Mouse (Mus musculus) midbrain, embryonic 13.5 days (tissue): ENCODE measurements at regions not wholly inside any gene's neighbourhood (a gene's known extent, or its start where the extent isn't known, plus 50 kb on each side); places are given as distances from the start of the nearest gene placed in this dataset.

Source experiments
- ATAC-seq: fragments of 200-750 bp; cut with Nextera tagmentation; 2 replicates; pipeline ENCODE4 v1.8.0; 2017; ENCODE audit warnings: mild to moderate bottlenecking, moderate TSS enrichment, moderate library complexity
- H3K27ac ChIP-seq: fragments of 300-500 bp; sonication (generic); 2 replicates; pipeline ENCODE4 v1.5.1; 2015; ENCODE audit warnings: inconsistent platforms, mild to moderate bottlenecking, moderate library complexity
- H3K27me3 ChIP-seq: fragments of 300-500 bp; sonication (generic); 2 replicates; pipeline ENCODE4 v1.6.1; 2015; ENCODE audit warnings: mild to moderate bottlenecking, inconsistent platforms
- H3K36me3 ChIP-seq: fragments of 300-500 bp; sonication (generic); 2 replicates; pipeline ENCODE4 v1.6.1; 2015; ENCODE audit warnings: mild to moderate bottlenecking, inconsistent platforms
- H3K4me1 ChIP-seq: fragments of 300-500 bp; sonication (generic); replicated peaks from 2 replicates; pipeline ENCODE4 v1.6.1; 2015; ENCODE audit warnings: inconsistent platforms
- H3K4me2 ChIP-seq: fragments of 300-500 bp; sonication (generic); replicated peaks from 2 replicates; pipeline ENCODE4 v1.6.1; 2015; ENCODE audit warnings: moderate library complexity, mild to moderate bottlenecking, inconsistent platforms
- H3K4me3 ChIP-seq: fragments of 300-500 bp; sonication (generic); replicated peaks from 2 replicates; pipeline ENCODE4 v1.5.1; 2015; ENCODE audit warnings: mild to moderate bottlenecking, inconsistent platforms
- H3K9ac ChIP-seq: fragments of 300-500 bp; sonication (generic); replicated peaks from 2 replicates; pipeline ENCODE4 v1.6.1; 2015; ENCODE audit warnings: mild to moderate bottlenecking, inconsistent platforms
- H3K9me3 ChIP-seq: fragments of 300-500 bp; sonication (generic); 2 replicates; pipeline ENCODE4 v1.6.1; 2016; ENCODE audit warnings: mild to moderate bottlenecking, inconsistent platforms
- WGBS: fragments of 180-500 bp; shearing (Covaris S2); methylation state at CpG from one replicate; pipeline ENCODE4 v1.1.7; 2015; 5-methylcytosine and 5-hydroxymethylcytosine counted together

DNA sequence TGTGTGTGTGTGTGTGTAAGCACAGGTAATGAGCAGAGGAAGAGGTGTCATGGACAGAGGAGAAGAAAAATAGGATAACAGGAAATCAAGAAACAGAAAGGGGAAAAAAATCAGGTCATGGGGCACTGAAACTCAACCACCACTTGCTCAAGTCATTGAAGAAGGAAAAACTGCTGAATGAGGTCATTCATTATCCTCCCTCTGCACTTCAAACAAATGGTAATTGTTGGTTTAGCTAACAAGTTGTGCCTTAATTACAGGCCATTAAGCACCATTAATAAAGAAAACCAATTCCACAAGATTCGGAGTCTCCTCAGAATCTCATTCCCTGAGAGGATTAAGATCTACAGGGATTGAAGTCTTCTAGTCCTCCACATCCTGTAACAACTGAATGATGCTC is 266.5 kb upstream of the Trib2 start:
- no peak overlapping the region for H3K4me2 ChIP-seq
- 61% methylated on average over 1 of the region's 1 CpGs for WGBS
- no peak for ATAC-seq

DNA sequence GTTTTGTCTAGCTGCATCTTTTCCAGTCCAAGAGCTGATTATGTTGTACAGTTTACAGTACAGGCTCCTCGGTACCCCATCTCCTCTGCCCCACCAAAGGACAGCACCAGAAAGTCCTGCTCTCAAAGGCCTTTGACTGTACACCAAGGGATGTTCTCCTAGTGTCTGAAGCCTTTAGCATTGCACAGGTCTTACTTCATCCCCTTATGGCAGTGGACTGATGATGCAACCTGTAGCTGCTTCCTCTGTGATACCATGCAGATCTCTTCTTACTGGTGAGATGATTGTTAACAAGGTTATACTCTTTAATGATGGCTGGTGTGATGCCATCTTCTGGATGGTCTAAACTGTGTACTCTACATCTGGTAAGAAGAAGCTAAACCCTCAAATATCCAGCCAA is 260.5 kb upstream of the Trib2 start:
- no peaks in the 10 kb centered on the region for H3K36me3 ChIP-seq
- no peaks in the 10 kb centered on the region for H3K4me1 ChIP-seq
- no peak overlapping the region for H3K4me3 ChIP-seq
- no peak overlapping the region for H3K4me2 ChIP-seq
- ATAC-seq, result no peak
- no peaks in the 10 kb centered on the region for H3K9me3 ChIP-seq
- H3K9ac ChIP-seq, result no peak overlapping the region
- no peaks in the 10 kb centered on the region for H3K27me3 ChIP-seq
- no peak overlapping the region for H3K27ac ChIP-seq
- 92% methylated on average over 1 of the region's 1 CpGs for WGBS

More for the DNA sequence above, 266.5 kb upstream of the Trib2 start:
- Histone ChIP-seq H3K27ac (no peak overlapping the region), H3K4me3 (no peak overlapping the region), H3K4me1 (no peaks in the 10 kb centered on the region), H3K9ac (no peak overlapping the region), H3K9me3 (no peaks in the 10 kb centered on the region), H3K27me3 (no peaks in the 10 kb centered on the region), H3K36me3 (no peaks in the 10 kb centered on the region)

DNA sequence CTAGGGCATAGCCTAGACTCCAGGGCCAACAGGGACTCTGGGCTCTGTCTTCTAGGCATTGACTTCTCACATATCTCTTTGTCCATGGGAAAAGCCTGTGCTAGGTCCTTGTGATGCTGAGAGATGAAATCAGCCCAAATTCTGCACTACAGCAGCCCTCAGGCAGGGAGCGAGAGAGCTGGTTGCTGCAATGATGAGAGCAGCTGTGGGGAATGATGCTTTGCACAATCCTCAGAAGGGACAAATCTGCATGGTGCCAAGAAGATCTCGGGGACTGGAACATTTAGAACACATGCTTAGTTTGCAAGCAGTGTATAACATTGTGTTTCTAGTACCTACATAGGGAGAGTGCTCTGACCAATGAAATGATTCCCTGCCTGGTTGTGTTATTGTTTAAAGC is 259.2 kb upstream of the Trib2 start:
- H3K9ac ChIP-seq, result no peak overlapping the region
- H3K4me2 ChIP-seq, result no peak overlapping the region
- WGBS, result 84% methylated on average over 2 of the region's 2 CpGs
- no peak overlapping the region for H3K4me3 ChIP-seq
- no peaks in the 10 kb centered on the region for H3K4me1 ChIP-seq
- H3K36me3 ChIP-seq, result no peaks in the 10 kb centered on the region
- H3K9me3 ChIP-seq, result no peaks in the 10 kb centered on the region
- no peak for ATAC-seq
- H3K27me3 ChIP-seq, result no peaks in the 10 kb centered on the region
- no peak overlapping the region for H3K27ac ChIP-seq

DNA sequence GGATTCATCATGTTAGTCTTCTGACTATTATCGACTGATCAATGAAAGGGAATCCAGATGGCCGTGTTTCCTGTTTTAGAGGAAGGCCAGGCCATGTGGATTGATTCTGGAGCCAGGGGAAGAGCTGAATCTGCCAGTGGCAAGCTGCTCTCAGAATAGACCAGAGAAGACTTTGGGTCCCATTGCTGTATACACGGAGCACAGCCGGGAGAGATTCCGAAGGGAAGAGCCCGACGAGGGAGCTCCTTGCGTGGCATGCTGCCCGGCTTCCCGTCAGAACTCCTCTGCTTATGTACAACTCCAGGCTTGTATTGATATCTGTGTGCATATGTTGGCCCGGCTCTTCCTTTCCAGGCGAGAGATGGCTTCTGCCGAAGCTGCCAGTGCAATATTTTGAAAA is 252.2 kb upstream of the Trib2 start:
- Histone ChIP-seq H3K9ac (no peak overlapping the region), H3K4me1 (no peaks in the 10 kb centered on the region), H3K27me3 (no peaks in the 10 kb centered on the region), H3K9me3 (no peaks in the 10 kb centered on the region), H3K4me2 (no peak overlapping the region), H3K4me3 (no peak overlapping the region), H3K36me3 (no peaks in the 10 kb centered on the region), H3K27ac (no peak overlapping the region)
- WGBS, result 92% methylated on average over 13 of the region's 13 CpGs
- ATAC-seq, result no peak

DNA sequence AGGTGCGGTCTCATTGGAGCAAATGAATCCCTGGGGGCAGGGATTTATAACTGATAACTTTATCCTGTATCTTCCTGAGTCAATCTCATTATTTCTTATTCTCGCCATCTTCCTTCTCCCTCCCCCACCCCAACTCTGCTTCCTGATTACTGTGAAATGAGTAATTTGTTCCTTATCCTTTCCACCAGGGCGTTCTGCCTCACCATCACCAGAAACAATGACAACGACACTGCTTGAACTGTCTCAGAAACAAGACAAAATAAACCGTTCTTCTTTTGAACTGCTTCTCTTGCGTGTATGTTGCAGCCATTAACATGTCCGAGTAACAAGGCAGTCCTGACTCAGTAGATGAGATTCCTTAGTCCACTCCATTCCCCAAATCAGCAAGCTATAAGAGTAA is 246.0 kb upstream of the Trib2 start:
- Histone ChIP-seq H3K4me3 (no peak overlapping the region), H3K36me3 (no peaks in the 10 kb centered on the region), H3K4me1 (no peaks in the 10 kb centered on the region), H3K9ac (no peak overlapping the region), H3K4me2 (no peak overlapping the region), H3K9me3 (no peaks in the 10 kb centered on the region), H3K27ac (no peak overlapping the region), H3K27me3 (no peaks in the 10 kb centered on the region)
- no peak for ATAC-seq
- 92% methylated on average over 7 of the region's 7 CpGs for WGBS

DNA sequence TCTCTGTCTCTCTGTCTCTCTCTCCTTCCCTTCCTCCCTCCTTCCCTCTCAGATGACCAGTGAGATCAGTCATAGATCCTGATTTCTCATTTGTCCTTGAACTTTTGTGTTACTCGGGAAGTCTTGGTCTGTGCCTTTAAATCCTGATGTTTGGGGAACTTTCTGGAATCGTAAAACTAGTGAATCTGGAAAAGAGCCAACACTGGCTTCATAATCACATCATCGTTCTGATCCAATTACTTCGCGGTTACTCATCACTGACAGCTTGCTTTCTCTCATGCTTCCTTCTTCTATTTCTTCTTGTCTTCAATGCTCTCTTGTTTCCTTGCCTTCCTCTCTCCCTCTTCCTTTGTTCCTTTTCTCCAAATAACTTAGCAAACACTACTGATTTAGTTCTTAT is 243.7 kb upstream of the Trib2 start:
- 84% methylated on average over 5 of the region's 5 CpGs for WGBS
- H3K27me3 ChIP-seq, result no peaks in the 10 kb centered on the region
- no peaks in the 10 kb centered on the region for H3K4me1 ChIP-seq
- no peak overlapping the region for H3K4me2 ChIP-seq
- no peak overlapping the region for H3K4me3 ChIP-seq
- H3K9ac ChIP-seq, result no peak overlapping the region
- no peak for ATAC-seq
- H3K27ac ChIP-seq, result no peak overlapping the region
- H3K36me3 ChIP-seq, result no peaks in the 10 kb centered on the region
- H3K9me3 ChIP-seq, result no peaks in the 10 kb centered on the region

DNA sequence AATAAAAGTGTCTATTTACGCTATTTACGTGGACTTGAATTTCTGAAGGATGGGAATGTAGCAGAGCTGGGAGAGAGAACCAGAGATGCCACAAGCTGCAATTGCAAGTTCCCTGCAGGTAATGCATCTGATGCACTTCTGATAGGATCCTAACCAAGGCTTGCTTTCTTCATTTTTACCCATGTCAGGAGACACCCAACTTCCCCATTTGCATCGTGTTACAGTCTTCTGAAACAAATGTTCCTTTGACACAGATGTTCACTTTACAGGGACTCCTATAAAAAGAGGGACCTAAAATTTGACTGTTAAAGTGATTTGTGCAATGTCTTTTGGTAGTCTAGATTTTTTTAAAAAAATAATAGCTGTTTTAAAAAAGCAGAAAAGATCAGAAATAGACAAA is 241.5 kb upstream of the Trib2 start:
- 93% methylated on average over 3 of the region's 3 CpGs for WGBS
- no peak overlapping the region for H3K4me2 ChIP-seq

DNA sequence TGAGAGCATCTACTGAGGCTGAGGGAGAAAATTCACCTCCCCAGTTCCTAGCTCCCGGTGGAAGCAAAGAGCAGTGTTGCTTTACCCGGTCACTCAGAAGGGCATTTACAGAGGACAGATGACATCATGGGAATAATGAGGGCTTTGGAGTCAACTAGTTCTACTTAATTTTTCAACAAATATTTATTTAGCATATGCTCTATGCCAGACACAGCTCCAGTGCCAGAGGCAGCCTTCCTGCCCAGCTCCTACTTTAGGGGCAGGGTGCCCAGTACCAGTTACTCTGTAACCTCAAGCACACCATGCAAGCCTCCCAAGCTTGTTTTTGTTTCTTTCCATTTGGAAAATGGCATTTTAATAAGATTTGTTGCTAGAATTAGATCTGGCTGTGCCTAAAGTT is 240.1 kb upstream of the Trib2 start:
- Histone ChIP-seq H3K36me3 (no peaks in the 10 kb centered on the region), H3K9ac (no peak overlapping the region), H3K4me1 (no peaks in the 10 kb centered on the region), H3K27ac (no peak overlapping the region), H3K27me3 (no peaks in the 10 kb centered on the region), H3K4me3 (no peak overlapping the region), H3K9me3 (no peaks in the 10 kb centered on the region), H3K4me2 (no peak overlapping the region)
- 88% methylated on average over 2 of the region's 2 CpGs for WGBS
- no peak for ATAC-seq

More for the DNA sequence above, 241.5 kb upstream of the Trib2 start:
- H3K9me3 ChIP-seq, result no peaks in the 10 kb centered on the region
- no peak for ATAC-seq
- no peaks in the 10 kb centered on the region for H3K27me3 ChIP-seq
- no peak overlapping the region for H3K27ac ChIP-seq
- no peak overlapping the region for H3K4me3 ChIP-seq
- no peaks in the 10 kb centered on the region for H3K4me1 ChIP-seq
- no peaks in the 10 kb centered on the region for H3K36me3 ChIP-seq
- H3K9ac ChIP-seq, result no peak overlapping the region

DNA sequence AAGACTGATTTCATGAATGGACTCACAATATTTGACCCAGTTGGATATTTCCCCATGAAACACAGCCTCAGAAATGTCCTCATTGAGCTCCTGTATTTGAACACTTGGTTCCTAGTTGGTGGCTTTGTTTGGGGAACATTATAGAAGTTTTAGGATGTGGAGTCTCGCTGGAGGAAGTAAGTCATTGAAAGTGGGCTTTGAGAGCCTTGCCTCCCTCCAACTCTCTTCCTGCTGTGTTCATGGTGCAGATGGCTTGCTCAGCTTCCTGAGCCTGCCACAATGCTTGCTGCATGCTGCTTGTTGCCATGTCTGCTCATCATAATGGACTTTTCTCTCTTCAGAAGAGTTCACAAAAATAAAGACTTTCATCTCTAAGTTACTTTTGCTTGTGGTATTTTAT is 239.5 kb upstream of the Trib2 start:
- 69% methylated on average over 1 of the region's 1 CpGs for WGBS
- H3K4me2 ChIP-seq, result no peak overlapping the region

DNA sequence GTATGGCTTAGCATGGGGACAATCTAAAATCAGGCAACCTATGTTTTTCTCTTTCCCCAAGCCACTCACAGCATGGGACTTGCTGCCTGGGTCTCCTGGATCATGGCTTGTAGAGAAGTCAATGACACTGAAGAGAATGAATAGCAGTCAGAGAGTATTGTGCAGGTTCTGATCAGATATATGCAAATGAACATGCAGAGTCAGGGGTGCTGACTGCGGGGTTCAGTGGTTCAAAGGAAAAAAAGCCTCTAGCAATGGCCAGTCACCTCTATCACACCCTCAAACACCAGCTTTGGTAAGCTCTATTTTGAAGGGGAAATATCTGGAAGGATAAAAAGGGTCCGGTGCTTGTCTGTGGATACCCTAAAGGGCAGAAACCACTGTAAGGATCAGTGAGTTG is 237.9 kb upstream of the Trib2 start:
- H3K27me3 ChIP-seq, result no peaks in the 10 kb centered on the region
- no peak for ATAC-seq
- no peak overlapping the region for H3K4me2 ChIP-seq
- H3K27ac ChIP-seq, result no peak overlapping the region
- no peaks in the 10 kb centered on the region for H3K36me3 ChIP-seq
- H3K9ac ChIP-seq, result no peak overlapping the region
- WGBS, result 84% methylated on average over 2 of the region's 2 CpGs
- no peak overlapping the region for H3K4me3 ChIP-seq
- H3K4me1 ChIP-seq, result no peaks in the 10 kb centered on the region
- H3K9me3 ChIP-seq, result no peaks in the 10 kb centered on the region

More for the DNA sequence above, 239.5 kb upstream of the Trib2 start:
- ATAC-seq, result no peak
- no peak overlapping the region for H3K9ac ChIP-seq
- H3K9me3 ChIP-seq, result no peaks in the 10 kb centered on the region
- H3K4me1 ChIP-seq, result no peaks in the 10 kb centered on the region
- H3K4me3 ChIP-seq, result no peak overlapping the region
- no peaks in the 10 kb centered on the region for H3K27me3 ChIP-seq
- H3K36me3 ChIP-seq, result no peaks in the 10 kb centered on the region
- H3K27ac ChIP-seq, result no peak overlapping the region

DNA sequence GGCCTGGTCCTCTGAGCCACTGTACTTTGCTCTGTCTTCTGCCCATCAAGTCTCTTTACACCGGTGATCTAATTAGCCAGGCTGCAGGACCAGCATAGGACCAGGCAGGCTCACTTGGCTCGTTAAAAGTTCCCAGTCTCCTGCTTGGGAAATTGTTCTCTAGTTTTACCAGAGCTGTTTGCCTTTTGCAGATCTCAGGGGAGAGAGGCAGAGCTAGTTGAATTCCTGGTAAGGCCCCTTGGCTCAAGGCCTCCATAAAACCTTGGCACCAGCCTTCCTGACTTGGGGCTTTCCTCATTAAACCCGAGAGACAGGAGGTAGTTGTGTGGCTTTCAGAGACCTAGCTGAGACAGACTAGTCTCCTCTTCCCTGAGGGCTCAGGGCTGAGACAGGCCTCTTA is 237.0 kb upstream of the Trib2 start:
- ATAC-seq, result no peak
- H3K4me1 ChIP-seq, result no peaks in the 10 kb centered on the region
- H3K27me3 ChIP-seq, result no peaks in the 10 kb centered on the region
- H3K9me3 ChIP-seq, result no peaks in the 10 kb centered on the region
- no peak overlapping the region for H3K27ac ChIP-seq
- no peak overlapping the region for H3K4me3 ChIP-seq
- H3K4me2 ChIP-seq, result no peak overlapping the region
- no peaks in the 10 kb centered on the region for H3K36me3 ChIP-seq
- 76% methylated on average over 3 of the region's 3 CpGs for WGBS
- H3K9ac ChIP-seq, result no peak overlapping the region

DNA sequence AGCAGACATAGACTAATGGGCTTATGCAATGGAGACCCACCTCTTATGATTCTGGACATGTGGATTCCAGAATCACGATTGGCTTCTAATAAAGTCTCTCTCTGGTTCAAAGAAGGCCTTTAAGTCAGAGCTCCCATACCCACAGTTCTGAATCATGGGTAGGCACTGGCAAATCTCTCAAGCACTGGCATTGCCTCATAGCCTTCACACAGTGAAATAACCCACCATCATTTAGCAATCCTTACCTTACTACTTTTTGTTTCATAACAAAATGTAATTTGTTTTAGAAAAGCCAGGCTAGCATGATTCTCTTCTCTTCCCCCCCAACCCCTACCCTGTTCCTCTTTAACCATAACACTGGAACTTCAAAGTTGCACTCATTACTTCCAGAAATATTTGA is 236.3 kb upstream of the Trib2 start:
- ATAC-seq, result no peak
- WGBS, result 94% methylated on average over 1 of the region's 1 CpGs
- H3K36me3 ChIP-seq, result no peaks in the 10 kb centered on the region
- H3K27ac ChIP-seq, result no peak overlapping the region
- H3K4me3 ChIP-seq, result no peak overlapping the region
- no peaks in the 10 kb centered on the region for H3K9me3 ChIP-seq
- H3K4me1 ChIP-seq, result no peaks in the 10 kb centered on the region
- no peaks in the 10 kb centered on the region for H3K27me3 ChIP-seq
- H3K9ac ChIP-seq, result no peak overlapping the region
- no peak overlapping the region for H3K4me2 ChIP-seq

DNA sequence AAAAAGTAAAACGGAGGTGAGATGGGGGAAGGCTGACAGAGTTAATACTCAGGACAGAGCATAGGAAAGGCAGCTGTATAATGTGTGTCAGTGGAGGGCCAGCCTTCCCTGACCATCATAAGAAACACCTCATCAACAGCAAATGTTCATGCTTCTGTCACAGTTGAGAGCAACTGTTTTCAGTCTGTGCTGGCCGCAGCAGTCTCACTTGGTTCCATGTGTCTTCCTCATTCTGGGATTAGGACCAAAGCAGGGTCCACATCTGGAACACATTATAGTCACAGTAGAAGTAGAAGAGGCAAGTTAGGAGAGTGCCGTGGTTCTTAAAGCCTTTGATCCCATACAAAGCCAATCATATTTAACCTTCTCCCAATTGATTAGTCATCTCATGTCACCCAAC is 235.6 kb upstream of the Trib2 start:
- Histone ChIP-seq H3K4me2 (no peak overlapping the region), H3K27me3 (no peaks in the 10 kb centered on the region), H3K27ac (no peak overlapping the region), H3K36me3 (no peaks in the 10 kb centered on the region), H3K9ac (no peak overlapping the region), H3K9me3 (no peaks in the 10 kb centered on the region), H3K4me3 (no peak overlapping the region), H3K4me1 (no peaks in the 10 kb centered on the region)
- 80% methylated on average over 3 of the region's 3 CpGs for WGBS
- no peak for ATAC-seq
